Mouse (Mus musculus): ENCODE results near the gene Iffo2.

DNA sequence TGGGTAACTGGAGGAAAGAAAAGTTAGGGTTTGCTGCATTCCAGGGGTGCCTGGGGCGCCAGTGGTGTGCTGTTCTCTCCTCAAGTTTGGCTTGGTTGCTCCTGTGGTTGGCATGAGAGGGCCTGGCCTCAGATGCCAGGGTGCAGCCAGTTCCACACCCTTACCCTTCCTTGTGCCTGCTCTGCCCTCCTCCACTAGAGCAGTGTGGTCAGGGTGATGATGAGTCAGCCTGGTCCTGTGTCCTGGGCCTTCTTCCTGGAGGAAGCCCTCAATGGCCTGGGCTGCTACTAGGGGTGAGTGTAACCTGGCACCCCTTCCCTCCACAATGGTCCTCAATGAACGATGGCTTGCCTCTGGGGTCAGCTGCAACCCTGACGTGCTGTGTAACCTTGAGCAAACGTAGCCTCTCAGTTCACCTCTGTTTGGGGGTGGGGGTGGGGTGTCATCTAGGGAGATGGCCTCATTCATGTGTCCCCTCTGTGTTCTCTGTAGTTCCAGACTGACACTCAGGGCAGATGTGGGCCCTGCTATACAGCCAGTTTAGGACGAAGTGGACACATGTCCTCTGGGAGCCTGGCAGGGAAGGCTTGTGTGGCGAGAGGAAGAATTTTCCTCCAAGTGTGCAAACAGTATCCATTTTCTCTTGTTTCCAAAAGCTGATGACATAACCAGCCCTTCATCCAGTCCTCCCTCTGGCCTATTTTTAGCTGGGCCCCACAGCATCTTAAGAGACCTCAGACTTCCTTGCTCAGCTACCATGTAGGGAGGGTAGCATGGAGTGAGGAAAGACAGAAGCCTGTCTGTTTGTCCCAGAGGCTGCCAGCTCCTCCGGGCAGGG lies 71.4 kb downstream of the Iffo2 start:
- no peak for TF ChIP-seq POLR2A (IDR thresholded peaks at IDR 0.05; ENCODE audit: borderline replicate concordance, low read depth, low read length)
- TF ChIP-seq CTCF (IDR thresholded peaks at IDR 0.05; ENCODE audit: low read depth, low read length), result no peak

Measured in bone marrow macrophage, adult 2 months (primary cell).